Mouse (Mus musculus) inflammation-experienced regulatory T-cells, adult 6 months (primary cell): Measurements from ENCODE around the gene Acer2. TPM values are rescaled to one million over a fixed set of nuclear protein-coding genes. Genes with fewer than 3 reads are reported as not detected.

Experiments used
- ATAC-seq: one replicate; pipeline ENCODE4 v1.8.0; 2017
- polyA plus RNA-seq, 3 experiments: library from polyadenylated mRNA; unstranded; fragments of 100-300 nt; shearing (Covaris generic); gene quantifications; one replicate each; pipeline ENCODE4 v1.2.1; 2017

The Acer2 gene
- polyA plus RNA-seq, 3 experiments from 2014 or later, result 1.6 to 8.1 (median 6.5) TPM

DNA sequence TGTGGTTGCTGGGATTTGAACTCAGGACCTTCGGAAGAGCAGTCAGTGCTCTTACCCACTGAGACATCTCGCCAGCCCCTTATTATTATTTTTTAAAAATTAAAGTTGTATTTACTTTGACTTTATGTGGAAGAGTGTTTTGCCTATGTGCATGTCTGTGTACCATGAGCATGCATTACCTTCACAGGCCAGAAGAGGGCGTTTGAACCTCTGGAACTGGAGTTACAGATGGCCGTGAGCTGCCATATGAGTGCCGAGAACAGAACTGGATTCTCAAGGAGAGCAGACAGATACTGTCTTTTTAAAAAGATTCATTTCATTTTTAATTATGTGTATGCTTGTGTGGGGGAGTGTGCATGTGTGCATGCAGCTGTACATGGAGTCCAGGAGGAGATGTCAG lies 13.7 kb downstream of the Acer2 start:
- no peak for ATAC-seq

DNA sequence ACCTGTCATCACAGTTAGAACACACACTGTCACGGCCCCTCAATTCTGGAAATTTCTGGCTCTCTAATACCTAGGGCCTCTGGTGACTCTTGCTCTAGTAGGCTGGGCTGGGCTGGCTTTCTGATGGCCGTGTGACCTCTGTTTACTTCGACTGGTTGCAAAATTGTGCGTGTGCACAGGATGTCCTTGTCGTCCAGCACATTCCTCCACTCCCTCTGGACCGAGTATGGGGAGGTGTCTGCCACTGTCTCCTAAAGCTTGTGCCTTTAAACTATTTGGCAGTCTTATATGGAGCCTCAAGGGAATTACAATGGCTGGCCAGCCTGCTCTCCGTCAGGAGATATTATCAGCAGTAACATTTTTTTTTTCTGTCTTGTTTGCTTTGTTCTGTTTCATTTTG lies 23.2 kb downstream of the Acer2 start:
- ATAC-seq, result no peak

DNA sequence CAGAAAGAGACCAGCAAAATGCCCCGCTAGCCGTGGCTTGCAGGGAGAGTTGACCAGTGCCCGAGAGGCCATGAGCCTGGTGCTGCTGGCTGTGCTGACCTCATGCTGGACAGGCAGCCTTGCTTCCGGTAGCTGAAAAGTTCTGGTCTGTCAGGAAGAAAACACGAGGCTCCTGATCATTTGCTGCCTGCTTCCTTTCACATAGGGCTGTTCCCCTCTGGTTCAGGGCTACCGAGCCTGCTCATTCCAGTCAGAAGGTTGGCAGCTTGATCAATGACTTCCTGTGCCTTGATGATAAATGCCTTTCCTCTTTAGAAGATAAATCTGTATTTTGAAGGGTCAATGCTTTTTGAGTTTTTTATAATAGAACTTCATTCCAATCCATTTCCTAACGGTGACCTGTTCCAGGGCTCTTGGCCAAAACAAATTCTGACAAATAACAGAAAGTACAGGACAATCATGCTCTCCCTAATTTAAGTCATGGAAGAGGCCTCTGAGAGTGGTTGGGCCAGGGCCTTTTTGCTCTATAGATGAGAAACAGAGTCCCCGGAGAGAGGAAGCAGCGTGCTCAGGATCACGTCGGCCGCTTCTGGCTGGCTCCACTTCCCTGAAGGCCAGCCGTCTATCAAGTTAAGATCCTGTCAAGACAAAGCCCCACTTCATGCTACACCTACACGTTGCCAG lies 24.7 kb downstream of the Acer2 start:
- ATAC-seq, result no peak

DNA sequence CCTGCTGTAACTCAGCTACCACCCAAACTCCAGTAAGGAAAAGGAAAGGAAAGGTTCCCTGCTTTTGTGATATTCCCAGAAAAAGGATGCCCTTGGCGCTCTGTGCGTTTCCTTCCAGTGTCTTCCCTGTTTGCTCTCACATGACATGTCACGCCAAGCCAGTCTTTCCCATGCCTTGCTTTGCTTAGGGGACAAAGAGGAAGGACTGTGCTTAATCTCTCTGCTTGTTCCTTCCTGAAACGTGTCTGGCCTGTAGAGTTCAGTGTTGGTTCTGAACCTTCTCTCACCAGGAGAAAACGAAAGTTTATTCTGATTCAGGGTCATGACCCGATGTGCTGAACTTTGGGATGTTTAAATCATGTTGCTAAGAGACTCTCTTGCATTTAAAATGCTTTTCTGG lies 28.2 kb downstream of the Acer2 start:
- ATAC-seq, result no peak

GRCm38 (mm10) chr4:86904969-86905368 lies 30.8 kb downstream of the Acer2 start:
- no peak for ATAC-seq

DNA sequence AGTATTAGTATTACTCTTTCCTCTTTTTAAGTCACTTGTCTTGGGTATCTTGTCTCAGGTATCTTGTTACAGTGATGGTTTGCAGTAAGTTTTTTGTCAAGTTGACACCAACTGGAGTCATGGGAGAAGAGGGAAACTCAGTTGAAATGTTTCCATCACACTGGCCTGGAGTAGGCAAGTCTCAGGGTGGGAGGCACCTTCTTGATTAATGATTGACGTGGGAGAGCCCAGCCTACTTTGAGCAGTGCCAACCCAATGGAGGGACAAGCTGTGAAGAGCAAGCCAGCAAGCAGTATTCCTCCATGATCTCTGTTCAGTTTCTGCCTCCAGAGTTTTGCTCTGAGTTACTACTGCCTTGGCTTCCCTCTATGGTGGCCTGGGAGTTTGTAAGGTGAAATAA lies 31.7 kb downstream of the Acer2 start:
- no peak for ATAC-seq

DNA sequence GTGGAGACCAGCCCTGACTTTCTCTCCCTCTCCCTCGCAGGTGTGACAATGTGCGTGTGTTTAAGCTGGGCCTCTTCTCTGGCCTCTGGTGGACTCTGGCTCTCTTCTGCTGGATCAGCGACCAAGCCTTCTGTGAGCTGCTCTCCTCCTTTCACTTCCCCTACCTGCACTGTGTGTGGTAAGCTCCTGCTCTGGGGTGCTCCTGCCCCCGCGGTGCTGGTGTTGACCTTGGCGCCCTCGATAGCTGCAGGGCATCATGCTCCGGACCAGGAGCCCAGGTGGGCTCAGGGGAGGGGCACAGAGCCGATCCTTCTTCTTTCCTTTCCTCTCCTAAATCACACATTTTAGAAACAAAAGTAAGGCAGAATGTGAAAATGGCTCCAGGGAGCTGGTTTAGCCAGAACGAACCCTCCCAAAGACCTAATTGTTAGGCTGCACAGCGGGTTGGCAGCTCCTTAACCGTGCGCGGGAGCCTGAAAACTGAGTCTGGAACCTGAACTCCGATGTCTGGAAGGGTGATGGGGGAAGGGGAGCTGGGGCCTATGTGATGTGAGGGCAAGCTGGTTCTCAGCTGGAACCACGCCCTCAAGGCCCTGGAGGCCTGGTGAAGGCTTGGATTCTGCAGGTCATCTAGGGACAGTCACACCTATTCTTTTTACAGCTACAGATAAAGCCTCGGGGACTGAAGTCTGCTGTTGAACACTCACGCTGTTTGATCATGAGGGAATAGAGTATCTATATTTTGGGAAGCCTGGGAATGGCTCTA lies 37.6 kb downstream of the Acer2 start:
- no peak for ATAC-seq

DNA sequence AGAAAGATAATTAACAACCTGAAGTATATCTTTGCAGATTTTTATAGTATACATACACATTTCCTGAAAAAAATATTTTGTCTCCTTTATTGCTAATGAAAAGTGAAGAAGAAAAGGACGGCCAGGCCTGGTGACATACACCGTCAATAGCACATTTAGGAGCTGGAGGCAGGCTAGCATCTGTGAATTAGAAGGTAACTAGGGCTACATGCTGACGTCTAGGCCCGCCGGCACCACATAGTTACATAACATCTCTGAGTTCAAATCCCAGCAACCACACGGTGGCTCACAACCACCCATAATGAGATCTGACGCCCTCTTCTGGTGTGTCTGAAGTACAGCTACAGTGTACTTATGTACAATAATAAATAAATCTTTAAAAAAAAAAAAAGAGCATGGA lies 38.6 kb downstream of the Acer2 start:
- ATAC-seq, result no peak

DNA sequence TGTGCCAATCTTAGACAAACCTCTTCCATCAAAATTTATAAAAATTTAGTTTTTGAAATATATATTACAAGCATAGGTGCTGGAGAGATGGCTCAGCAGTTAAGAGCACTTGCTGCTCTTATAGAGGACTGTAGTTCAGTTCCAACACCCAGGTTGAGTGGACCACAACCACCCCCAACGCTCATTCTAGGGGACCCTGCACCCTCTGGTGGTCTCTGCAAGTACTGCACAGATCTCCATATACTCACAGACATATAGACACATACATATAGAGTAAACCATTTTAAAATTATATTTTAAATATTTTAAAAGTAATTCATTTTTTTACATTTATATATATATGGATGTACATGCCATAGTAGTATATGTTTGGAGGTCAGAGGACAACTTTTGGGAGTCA lies 41.9 kb downstream of the Acer2 start:
- no peak for ATAC-seq

GRCm38 (mm10) chr4:86923476-86924055 lies 49.4 kb downstream of the Acer2 start:
- no peak for ATAC-seq

- ATAC-seq, result peak; percentile 83
These were observed 50.7 kb downstream of the Acer2 start for GRCm38 (mm10) chr4:86924804-86925458.

DNA sequence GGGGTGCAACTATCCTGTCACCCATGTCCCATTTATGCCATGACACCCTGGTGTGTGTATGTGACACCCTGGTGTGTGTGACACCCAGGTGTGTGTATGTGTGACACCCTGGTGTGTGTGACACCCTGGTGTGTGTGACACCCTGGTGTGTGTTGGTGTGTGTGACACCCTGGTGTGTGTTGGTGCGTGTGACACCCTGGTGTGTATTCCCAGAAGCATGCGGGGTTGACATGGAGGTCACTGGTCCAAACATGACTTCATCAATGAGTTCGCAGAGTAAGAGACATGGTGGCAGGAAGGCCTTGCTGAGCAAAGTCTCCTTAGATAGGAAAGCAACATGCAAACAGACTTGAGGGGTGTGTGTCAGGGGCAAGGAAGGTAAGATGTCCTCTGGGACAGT lies 52.8 kb downstream of the Acer2 start:
- ATAC-seq, result no peak

GRCm38 (mm10) chr4:86930101-86930635 lies 56.0 kb downstream of the Acer2 start:
- no peak for ATAC-seq

DNA sequence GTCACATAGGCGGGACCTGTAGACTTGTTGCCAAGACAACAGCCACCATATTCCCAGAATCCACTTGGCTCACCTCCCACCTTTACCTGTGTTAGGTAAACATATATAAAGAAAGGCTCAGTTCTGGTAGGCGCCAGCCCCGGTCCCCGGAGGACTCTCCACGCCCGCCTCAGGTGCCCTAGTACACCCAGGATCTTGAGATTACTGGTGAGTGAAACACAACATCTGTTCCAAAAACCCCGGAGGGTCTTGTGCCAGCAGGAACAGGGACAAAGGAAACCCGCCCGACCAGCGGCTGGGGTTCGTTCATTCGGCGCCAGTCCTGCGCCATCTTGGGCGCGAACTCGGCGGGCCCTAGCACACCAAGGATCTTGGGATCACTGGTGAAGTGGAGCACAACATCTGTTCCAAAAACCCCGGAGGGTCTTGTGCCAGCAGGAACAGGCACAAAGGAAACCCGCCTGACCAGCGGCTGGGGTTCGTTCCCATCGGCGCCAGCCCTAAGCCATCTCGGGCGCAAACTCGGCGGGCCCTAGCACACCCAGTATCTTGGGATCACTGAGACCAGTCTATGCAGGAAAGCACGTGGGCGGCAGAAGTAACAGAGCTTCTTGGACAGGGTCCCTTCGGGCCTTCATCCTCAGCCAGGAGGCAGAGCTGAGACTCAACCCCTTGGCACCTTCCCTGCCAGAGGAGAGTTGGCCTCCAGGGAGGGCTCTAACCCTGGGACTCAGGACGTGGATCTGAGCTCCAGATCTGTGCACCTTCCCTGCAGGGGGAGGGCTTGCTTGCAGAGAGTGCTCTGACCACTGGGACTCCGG lies 56.6 kb downstream of the Acer2 start:
- no peak for ATAC-seq

- ATAC-seq, result no peak
These were observed 58.8 kb downstream of the Acer2 start for GRCm38 (mm10) chr4:86933026-86933425.

GRCm38 (mm10) chr4:86936217-86936616 lies 62.0 kb downstream of the Acer2 start:
- ATAC-seq, result no peak

DNA sequence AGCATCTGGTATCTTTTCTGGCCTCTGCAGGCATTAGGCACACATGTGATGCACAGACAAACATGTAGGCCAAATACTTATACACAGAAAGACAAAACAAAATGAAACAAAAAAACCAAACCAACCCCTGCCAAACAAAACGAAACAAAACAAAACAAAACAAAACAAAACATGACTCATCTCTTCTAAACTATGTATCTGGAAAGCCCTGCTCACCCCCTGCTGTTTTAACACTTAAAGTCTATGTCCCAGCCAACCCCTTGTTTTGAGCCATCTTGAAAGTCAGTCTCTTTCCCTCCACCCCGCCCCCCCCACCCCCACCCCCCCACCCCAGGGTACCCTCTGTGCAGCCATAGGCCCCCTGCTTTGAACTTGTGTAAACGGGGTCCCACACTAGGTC lies 62.5 kb downstream of the Acer2 start:
- no peak for ATAC-seq

GRCm38 (mm10) chr4:86942656-86943055 lies 68.5 kb downstream of the Acer2 start:
- ATAC-seq, result no peak

DNA sequence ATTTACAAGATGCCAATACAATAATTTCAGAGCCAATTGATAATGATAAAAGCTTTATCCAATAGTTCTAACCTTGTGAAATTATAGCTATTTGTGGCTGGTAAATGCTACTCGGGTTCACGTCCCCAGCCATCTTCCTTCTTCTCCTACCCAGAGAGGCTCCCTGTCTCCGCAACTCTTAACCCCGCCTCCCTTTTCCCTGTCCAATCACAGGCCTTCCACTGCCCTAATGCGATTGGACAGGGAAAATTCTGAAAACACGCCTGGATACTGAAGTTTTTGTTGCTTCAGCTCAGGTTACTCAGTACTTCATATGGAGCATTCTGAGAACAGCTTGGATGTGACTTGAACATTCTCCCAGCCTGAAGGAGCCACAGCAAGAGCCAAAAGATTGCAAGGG lies 69.1 kb downstream of the Acer2 start:
- ATAC-seq, result no peak

- no peak for ATAC-seq
These were observed 74.6 kb downstream of the Acer2 start for GRCm38 (mm10) chr4:86948794-86949193.

GRCm38 (mm10) chr4:86953519-86953918 lies 79.3 kb downstream of the Acer2 start:
- ATAC-seq, result no peak

DNA sequence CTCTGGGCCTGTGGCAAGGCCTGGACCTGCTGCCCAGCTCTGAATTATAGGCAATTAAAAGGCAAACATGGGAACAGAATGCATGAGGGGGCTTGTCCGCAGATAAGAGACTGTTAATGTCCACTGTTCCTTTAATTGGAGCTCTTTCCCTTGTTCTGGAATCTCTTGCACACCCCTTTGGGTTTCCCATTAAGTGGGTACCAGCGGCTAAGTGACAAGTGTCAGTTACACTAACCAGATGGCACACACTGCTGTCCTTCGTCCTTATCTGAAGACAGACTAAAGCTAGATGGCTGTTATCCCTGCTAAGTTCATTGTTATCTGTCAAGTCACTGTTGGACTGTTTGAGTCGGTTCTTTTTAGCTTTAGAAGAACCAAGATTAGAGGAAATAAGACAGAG lies 81.3 kb downstream of the Acer2 start:
- no peak for ATAC-seq
